Comparison of ENCODE assay signal across 16 mouse cellular contexts in genomic region chr16:43801137-43801536, GRCm38 (mm10). TPM values are rescaled to one million over a fixed set of nuclear protein-coding genes. Genes with fewer than 3 reads are reported as not detected.
DNase-seq lines count a peak whose midpoint lies in the region; ATAC-seq and TF ChIP-seq lines count a peak whose summit lies in the region.
"Had no signal": no experiment of that assay in that cellular context is flagged by ENCODE, and none has a peak within 500 bp of the region (broad histone marks: within the 10 kb centered on the region; RNA-seq: fewer than 3 reads in every experiment).

No protein-coding gene starts in this region.

- TF ChIP-seq CTCF in hindbrain, postnatal 0 days (IDR thresholded peaks at IDR 0.05; ENCODE audit: low read depth) = no peak

- WGBS in forebrain, embryonic 12.5 days = 44% methylated on average over 3 of the region's 3 CpGs
- WGBS in forebrain, embryonic 11.5 days = 52% methylated on average over 3 of the region's 3 CpGs
- WGBS in kidney, embryonic 15.5 days = 30% methylated on average over 3 of the region's 3 CpGs
- WGBS in forebrain, embryonic 15.5 days = 27% methylated on average over 3 of the region's 3 CpGs
- 60% methylated on average over 3 of the region's 3 CpGs for WGBS in stomach, embryonic 16.5 days
- WGBS in hindbrain, postnatal 0 days = 53% methylated on average over 3 of the region's 3 CpGs

- H3K27me3 ChIP-seq in forebrain, embryonic 12.5 days = 0 out of 2 replicates have a peak, but pooled peaks cover 3% of the 10 kb centered on the region
- H3K27me3 ChIP-seq in forebrain, embryonic 11.5 days (ENCODE audit: control insufficient read depth, insufficient read depth, low read length) = no peaks in the 10 kb centered on the region
- H3K27me3 ChIP-seq in kidney, embryonic 15.5 days = no peaks in the 10 kb centered on the region
- H3K27me3 ChIP-seq in forebrain, embryonic 15.5 days = no peaks in the 10 kb centered on the region
- no peaks in the 10 kb centered on the region for H3K27me3 ChIP-seq in stomach, embryonic 16.5 days (ENCODE audit: control insufficient read depth, insufficient read depth, low read length)
- H3K27me3 ChIP-seq in hindbrain, postnatal 0 days (ENCODE audit: insufficient read depth, low read length) = no peaks in the 10 kb centered on the region
- H3K27me3 ChIP-seq: Patski had no signal

- ATAC-seq in forebrain, embryonic 12.5 days (ENCODE audit: low FRiP score) = no peak
- ATAC-seq in forebrain, embryonic 11.5 days (replicated peaks; ENCODE audit: low FRiP score) = no peak
- no peak for ATAC-seq in kidney, embryonic 15.5 days (replicated peaks; ENCODE audit: low FRiP score)
- no peak for ATAC-seq in forebrain, embryonic 15.5 days (replicated peaks)
- no peak for ATAC-seq in stomach, embryonic 16.5 days (ENCODE audit: insufficient read depth, low FRiP score)
- ATAC-seq in hindbrain, postnatal 0 days = no peak

- no peaks in the 10 kb centered on the region; the same call in 1 of the 2 replicates for H3K36me3 ChIP-seq in forebrain, embryonic 12.5 days (replicated peaks)
- no peaks in the 10 kb centered on the region for H3K36me3 ChIP-seq in forebrain, embryonic 11.5 days (ENCODE audit: control insufficient read depth, insufficient read depth, low read length)
- H3K36me3 ChIP-seq in kidney, embryonic 15.5 days = no peaks in the 10 kb centered on the region
- H3K36me3 ChIP-seq in forebrain, embryonic 15.5 days = no peaks in the 10 kb centered on the region
- H3K36me3 ChIP-seq in stomach, embryonic 16.5 days (ENCODE audit: control insufficient read depth, insufficient read depth, low read length) = no peaks in the 10 kb centered on the region
- no peaks in the 10 kb centered on the region for H3K36me3 ChIP-seq in hindbrain, postnatal 0 days (ENCODE audit: insufficient read depth, low read length)

- no peak overlapping the region for H3K4me3 ChIP-seq in forebrain, embryonic 12.5 days (replicated peaks)
- no peak overlapping the region for H3K4me3 ChIP-seq in forebrain, embryonic 11.5 days (ENCODE audit: low read depth, low read length)
- H3K4me3 ChIP-seq in kidney, embryonic 15.5 days (replicated peaks) = no peak overlapping the region
- no peak overlapping the region for H3K4me3 ChIP-seq in forebrain, embryonic 15.5 days
- no peak overlapping the region for H3K4me3 ChIP-seq in stomach, embryonic 16.5 days (replicated peaks; ENCODE audit: low read length)
- no peak overlapping the region for H3K4me3 ChIP-seq in hindbrain, postnatal 0 days (ENCODE audit: low read length)

- H3K27ac ChIP-seq in forebrain, embryonic 12.5 days = peak overlapping the region; percentile 83
- no peak overlapping the region for H3K27ac ChIP-seq in forebrain, embryonic 11.5 days (ENCODE audit: low read depth, low read length)
- H3K27ac ChIP-seq in kidney, embryonic 15.5 days = peak overlapping the region; percentile 80
- H3K27ac ChIP-seq in forebrain, embryonic 15.5 days (replicated peaks) = peak overlapping the region; percentile 72
- peak overlapping the region; percentile 19; the same call in 1 of the 2 replicates for H3K27ac ChIP-seq in stomach, embryonic 16.5 days (ENCODE audit: low read length)
- no peak overlapping the region for H3K27ac ChIP-seq in hindbrain, postnatal 0 days

- no peak for DNase-seq in forebrain, embryonic 11.5 days (ENCODE audit: low spot score)
- no peak for DNase-seq in kidney, adult 8-10 months
- DNase-seq in thymus, postnatal 14 days = no peak
- no peak for DNase-seq in hindbrain, postnatal 0 days (ENCODE audit: low spot score)
- DNase-seq: kidney, adult 11 months; thymus, adult 2 months had no signal

- H3K9ac ChIP-seq in forebrain, embryonic 12.5 days = no peak overlapping the region
- no peak overlapping the region for H3K9ac ChIP-seq in forebrain, embryonic 11.5 days (ENCODE audit: low read length)
- no peak overlapping the region for H3K9ac ChIP-seq in kidney, embryonic 15.5 days
- H3K9ac ChIP-seq in forebrain, embryonic 15.5 days (replicated peaks) = no peak overlapping the region
- H3K9ac ChIP-seq in stomach, embryonic 16.5 days (ENCODE audit: low read length) = no peak overlapping the region
- H3K9ac ChIP-seq in hindbrain, postnatal 0 days (replicated peaks; ENCODE audit: low read length) = no peak overlapping the region

- H3K4me1 ChIP-seq in forebrain, embryonic 12.5 days = peaks cover 31% of the 10 kb centered on the region
- peaks cover 16% of the 10 kb centered on the region; the same call in 1 of the 2 replicates for H3K4me1 ChIP-seq in forebrain, embryonic 11.5 days (replicated peaks; ENCODE audit: control insufficient read depth, insufficient read depth, low read length)
- peaks cover 31% of the 10 kb centered on the region for H3K4me1 ChIP-seq in kidney, embryonic 15.5 days
- peaks cover 31% of the 10 kb centered on the region for H3K4me1 ChIP-seq in forebrain, embryonic 15.5 days
- peaks cover 6% of the 10 kb centered on the region for H3K4me1 ChIP-seq in stomach, embryonic 16.5 days (ENCODE audit: control insufficient read depth, insufficient read depth, low read length)
- no peaks in the 10 kb centered on the region for H3K4me1 ChIP-seq in hindbrain, postnatal 0 days (ENCODE audit: insufficient read depth, low read length)

- 0 out of 2 replicates have a peak, but pooled peaks cover 4% of the 10 kb centered on the region for H3K9me3 ChIP-seq in forebrain, embryonic 12.5 days
- peaks cover 6% of the 10 kb centered on the region for H3K9me3 ChIP-seq in forebrain, embryonic 11.5 days (ENCODE audit: control insufficient read depth, low read length)
- H3K9me3 ChIP-seq in kidney, embryonic 15.5 days (replicated peaks) = no peaks in the 10 kb centered on the region
- H3K9me3 ChIP-seq in forebrain, embryonic 15.5 days = 0 out of 2 replicates have a peak, but pooled peaks cover 4% of the 10 kb centered on the region
- 0 out of 2 replicates have a peak, but pooled peaks cover 3% of the 10 kb centered on the region for H3K9me3 ChIP-seq in stomach, embryonic 16.5 days (replicated peaks; ENCODE audit: control insufficient read depth, low read length)
- peaks cover 6% of the 10 kb centered on the region; the same call in 1 of the 2 replicates for H3K9me3 ChIP-seq in hindbrain, postnatal 0 days (ENCODE audit: low read length)

- no peak overlapping the region for H3K4me2 ChIP-seq in forebrain, embryonic 12.5 days
- no peak overlapping the region for H3K4me2 ChIP-seq in forebrain, embryonic 11.5 days (ENCODE audit: low read depth, low read length, severe bottlenecking)
- H3K4me2 ChIP-seq in kidney, embryonic 15.5 days = no peak overlapping the region
- H3K4me2 ChIP-seq in forebrain, embryonic 15.5 days (replicated peaks) = no peak overlapping the region
- H3K4me2 ChIP-seq in stomach, embryonic 16.5 days (ENCODE audit: low read depth, low read length) = no peak overlapping the region
- no peak overlapping the region for H3K4me2 ChIP-seq in hindbrain, postnatal 0 days (ENCODE audit: low read depth, low read length)

RNA-seq across cellular contexts. Expression of gene Drd3, which starts 47.3 kb away (rescaled TPM):
- 0.13 and 0.27 TPM in 2 replicates for polyA plus RNA-seq in forebrain, embryonic 12.5 days (2016; fragmentation: Nextera tagmentation; extraction: Ambion mirVana)
- 0.11 and 0.19 TPM in 2 replicates for polyA plus RNA-seq in forebrain, embryonic 11.5 days (2014; fragmentation: Nextera tagmentation; extraction: Ambion mirVana)
- polyA plus RNA-seq in kidney, embryonic 15.5 days (2015; fragmentation: Nextera tagmentation; extraction: Ambion mirVana) = not detected in 2 replicates
- 0.20 TPM in 1 of 2 replicates, not detected in the other for polyA plus RNA-seq in forebrain, embryonic 15.5 days (2015; fragmentation: Nextera tagmentation; extraction: Ambion mirVana)
- polyA plus RNA-seq in stomach, embryonic 16.5 days (2015; fragmentation: Nextera tagmentation; extraction: Ambion mirVana) = not detected in 2 replicates
- total RNA-seq in hindbrain, postnatal 0 days (2014; rRNA removed) = 0.16 and 0.36 TPM in 2 replicates
- polyA plus RNA-seq in hindbrain, postnatal 0 days (2015; fragmentation: Nextera tagmentation; extraction: Ambion mirVana) = not detected in 2 replicates
- total RNA-seq: adrenal gland, postnatal 14 days; common myeloid progenitor, adult 5-6 weeks had no signal
- polyA plus RNA-seq: C2C12; limb, embryonic 11.5 days; Patski; spleen, adult 2 months; thymus, adult 2 months had no signal

Comparison
In these comparisons a context has a peak if more than half of its experiments do, and no peak if none do; other contexts are left out.
1. H3K27ac ChIP-seq: peak in forebrain, embryonic 12.5 days (single experiment), kidney, embryonic 15.5 days (single experiment), forebrain, embryonic 15.5 days (single experiment) and stomach, embryonic 16.5 days (single experiment); none in forebrain, embryonic 11.5 days (single experiment) and hindbrain, postnatal 0 days (single experiment).